Mouse (Mus musculus): ENCODE data around the gene Slc6a16.
"Not testable (repeated sequence)": the region's sequence is repeated elsewhere in the genome, so short reads cannot be mapped to it uniquely, and the experiment has no call there.

Gene Slc6a16

GRCm38 (mm10) chr7:45221680-45222079 lies 19.2 kb upstream of the Slc6a16 start:
- DNase-seq = no peak

- no peak for DNase-seq
Observed at GRCm38 (mm10) chr7:45224826-45225225, 16.1 kb upstream of the Slc6a16 start.

GRCm38 (mm10) chr7:45226421-45226820 lies 14.5 kb upstream of the Slc6a16 start:
- DNase-seq = no peak

GRCm38 (mm10) chr7:45228548-45228947 lies 12.3 kb upstream of the Slc6a16 start:
- DNase-seq = no peak

GRCm38 (mm10) chr7:45229046-45229445 lies 11.8 kb upstream of the Slc6a16 start:
- no peak for DNase-seq

GRCm38 (mm10) chr7:45229459-45230203 lies 11.3 kb upstream of the Slc6a16 start:
- no peak for DNase-seq

- DNase-seq = no peak
Observed at GRCm38 (mm10) chr7:45231192-45231591, 9.7 kb upstream of the Slc6a16 start.

GRCm38 (mm10) chr7:45231941-45232340 lies 8.9 kb upstream of the Slc6a16 start:
- DNase-seq = no peak

GRCm38 (mm10) chr7:45232716-45233465 lies 8.0 kb upstream of the Slc6a16 start:
- DNase-seq = no peak

- peak; percentile 62 for DNase-seq
Observed at GRCm38 (mm10) chr7:45233580-45234332, 7.1 kb upstream of the Slc6a16 start.

- no peak for DNase-seq
Observed at GRCm38 (mm10) chr7:45234333-45234841, 6.5 kb upstream of the Slc6a16 start.

- DNase-seq = no peak
Observed at GRCm38 (mm10) chr7:45234922-45235571, 5.8 kb upstream of the Slc6a16 start.

- DNase-seq = no peak
Observed at GRCm38 (mm10) chr7:45235656-45236180, 5.2 kb upstream of the Slc6a16 start.

GRCm38 (mm10) chr7:45237747-45238699 lies 2.9 kb upstream of the Slc6a16 start:
- no peak for DNase-seq

GRCm38 (mm10) chr7:45238723-45239496 lies 2.0 kb upstream of the Slc6a16 start, which contains the start of gene Cd37:
Gene Cd37 (minus strand): TSS chr7:45239115.
- no peak for DNase-seq

- no peak for DNase-seq
Observed at GRCm38 (mm10) chr7:45240109-45240508, 776 bp upstream of the Slc6a16 start.

- DNase-seq = no peak
Observed at GRCm38 (mm10) chr7:45241389-45241749, 484 bp downstream of the Slc6a16 start.

GRCm38 (mm10) chr7:45247666-45248065 lies 6.8 kb downstream of the Slc6a16 start:
- no peak for DNase-seq

- no peak for DNase-seq
Observed at GRCm38 (mm10) chr7:45253806-45254205, 12.9 kb downstream of the Slc6a16 start.

GRCm38 (mm10) chr7:45255822-45256221 lies 14.9 kb downstream of the Slc6a16 start:
- DNase-seq = not testable (repeated sequence)

All from right cerebral cortex, postnatal 14 days (tissue).